Mouse (Mus musculus): ENCODE data around the gene Ppil1.
"Not testable (repeated sequence)": the region's sequence is repeated elsewhere in the genome, so short reads cannot be mapped to it uniquely, and the experiment has no call there.

Ppil1 gene

GRCm38 (mm10) chr17:29281541-29281940 is 17.6 kb upstream of the Ppil1 start:
- DNase-seq (ENCODE audit: low read depth, low spot score), result no peak

GRCm38 (mm10) chr17:29280422-29280821 is 16.4 kb upstream of the Ppil1 start:
- peak; percentile 65 for DNase-seq (ENCODE audit: low read depth, low spot score)

GRCm38 (mm10) chr17:29273889-29274288 is 9.9 kb upstream of the Ppil1 start:
- DNase-seq (ENCODE audit: low read depth, low spot score), result no peak

GRCm38 (mm10) chr17:29273156-29273555 is 9.2 kb upstream of the Ppil1 start:
- no peak for DNase-seq (ENCODE audit: low read depth, low spot score)

- DNase-seq (ENCODE audit: low read depth, low spot score), result no peak
Observed at GRCm38 (mm10) chr17:29270148-29270698, 6.2 kb upstream of the Ppil1 start.

- no peak for DNase-seq (ENCODE audit: low read depth, low spot score)
Observed at GRCm38 (mm10) chr17:29269349-29269706, 5.3 kb upstream of the Ppil1 start.

GRCm38 (mm10) chr17:29268682-29269348 is 4.8 kb upstream of the Ppil1 start, which contains the start of gene BC004004:
Gene BC004004 (plus strand): TSS chr17:29268788.
- DNase-seq (ENCODE audit: low read depth, low spot score), result peak; percentile 96

GRCm38 (mm10) chr17:29267931-29268681 is 4.1 kb upstream of the Ppil1 start:
- no peak for DNase-seq (ENCODE audit: low read depth, low spot score)

- not testable (repeated sequence) for DNase-seq (ENCODE audit: low read depth, low spot score)
Observed at GRCm38 (mm10) chr17:29267040-29267439, 3.1 kb upstream of the Ppil1 start.

- no peak for DNase-seq (ENCODE audit: low read depth, low spot score)
Observed at GRCm38 (mm10) chr17:29264760-29265159, 774 bp upstream of the Ppil1 start.

GRCm38 (mm10) chr17:29263417-29263816 is 569 bp downstream of the Ppil1 start:
- DNase-seq (ENCODE audit: low read depth, low spot score), result no peak

GRCm38 (mm10) chr17:29262259-29262649 is 1.7 kb downstream of the Ppil1 start:
- DNase-seq (ENCODE audit: low read depth, low spot score), result peak; percentile 59

GRCm38 (mm10) chr17:29261603-29262258 is 2.3 kb downstream of the Ppil1 start:
- DNase-seq (ENCODE audit: low read depth, low spot score), result no peak

- DNase-seq (ENCODE audit: low read depth, low spot score), result no peak
Observed at GRCm38 (mm10) chr17:29260501-29260900, 3.5 kb downstream of the Ppil1 start.

- DNase-seq (ENCODE audit: low read depth, low spot score), result peak; percentile 82
Observed at GRCm38 (mm10) chr17:29259489-29259888, 4.5 kb downstream of the Ppil1 start.

- no peak for DNase-seq (ENCODE audit: low read depth, low spot score)
Observed at GRCm38 (mm10) chr17:29258921-29259320, 5.1 kb downstream of the Ppil1 start.

GRCm38 (mm10) chr17:29258025-29258558 is 5.9 kb downstream of the Ppil1 start:
- no peak for DNase-seq (ENCODE audit: low read depth, low spot score)

GRCm38 (mm10) chr17:29257001-29257511 is 6.9 kb downstream of the Ppil1 start:
- DNase-seq (ENCODE audit: low read depth, low spot score), result no peak

- no peak for DNase-seq (ENCODE audit: low read depth, low spot score)
Observed at GRCm38 (mm10) chr17:29256507-29256906, 7.5 kb downstream of the Ppil1 start.

GRCm38 (mm10) chr17:29254784-29255183 is 9.2 kb downstream of the Ppil1 start:
- DNase-seq (ENCODE audit: low read depth, low spot score), result not testable (repeated sequence)

- no peak for DNase-seq (ENCODE audit: low read depth, low spot score)
Observed at GRCm38 (mm10) chr17:29253684-29254083, 10.3 kb downstream of the Ppil1 start.

GRCm38 (mm10) chr17:29253236-29253635 is 10.8 kb downstream of the Ppil1 start:
- no peak for DNase-seq (ENCODE audit: low read depth, low spot score)

All from ES-CJ7 (cell line).